Mouse (Mus musculus) spleen, postnatal 4 days (tissue): ENCODE data around the gene Sorbs1.

ENCODE experiments used
- DNase-seq, 2 experiments: peaks; one replicate each; pipeline ENCODE4 v3.0.0; 2022; ENCODE audit warnings: low spot score in 2 of 2

The Sorbs1 gene

GRCm38 (mm10) chr19:40299983-40300759, 213.4 kb downstream of the Sorbs1 start:
- DNase-seq = no peak

- no peak for DNase-seq
Observed at GRCm38 (mm10) chr19:40299182-40299581, 214.4 kb downstream of the Sorbs1 start.

- DNase-seq = no peak
Observed at GRCm38 (mm10) chr19:40298574-40298973, 215.0 kb downstream of the Sorbs1 start.

- DNase-seq = no peak
Observed at GRCm38 (mm10) chr19:40297798-40298144, 215.8 kb downstream of the Sorbs1 start.

GRCm38 (mm10) chr19:40297078-40297797, 216.3 kb downstream of the Sorbs1 start:
- no peak for DNase-seq

- DNase-seq = no peak
Observed at GRCm38 (mm10) chr19:40294231-40294630, 219.3 kb downstream of the Sorbs1 start.

- DNase-seq = no peak
Observed at GRCm38 (mm10) chr19:40293791-40294190, 219.8 kb downstream of the Sorbs1 start.

- no peak for DNase-seq
Observed at GRCm38 (mm10) chr19:40290099-40290724, 223.4 kb downstream of the Sorbs1 start.

GRCm38 (mm10) chr19:40288415-40288814, 225.2 kb downstream of the Sorbs1 start:
- DNase-seq = no peak

GRCm38 (mm10) chr19:40284704-40285103, 228.9 kb downstream of the Sorbs1 start:
- no peak for DNase-seq

- DNase-seq = no peak
Observed at GRCm38 (mm10) chr19:40283415-40283814, 230.2 kb downstream of the Sorbs1 start.

- no peak for DNase-seq
Observed at GRCm38 (mm10) chr19:40278372-40279023, 235.1 kb downstream of the Sorbs1 start.

- no peak for DNase-seq
Observed at GRCm38 (mm10) chr19:40277494-40277893, 236.1 kb downstream of the Sorbs1 start.

GRCm38 (mm10) chr19:40275401-40276188, 238.0 kb downstream of the Sorbs1 start:
- DNase-seq = no peak

- DNase-seq = no peak
Observed at GRCm38 (mm10) chr19:40272674-40273073, 240.9 kb downstream of the Sorbs1 start.

GRCm38 (mm10) chr19:40271308-40271892, 242.2 kb downstream of the Sorbs1 start, which contains the start of gene Pdlim1:
TSS of gene Pdlim1 (minus strand) at chr19:40271842.
- DNase-seq = peak; percentile 75 to 87

- peak; percentile 55 to 84 for DNase-seq
Observed at GRCm38 (mm10) chr19:40270351-40271307, 242.9 kb downstream of the Sorbs1 start.

- no peak for DNase-seq
Observed at GRCm38 (mm10) chr19:40269526-40269925, 244.1 kb downstream of the Sorbs1 start.

- no peak for DNase-seq
Observed at GRCm38 (mm10) chr19:40268493-40268892, 245.1 kb downstream of the Sorbs1 start.

GRCm38 (mm10) chr19:40267380-40267779, 246.2 kb downstream of the Sorbs1 start:
- DNase-seq = peak in 1 of 2 experiments; percentile 31
